Mouse (Mus musculus): ENCODE results near the gene Ccna2.

Gene Ccna2

GRCm38 (mm10) chr3:36533201-36533672, 38.7 kb downstream of the Ccna2 start:
- DNase-seq (ENCODE audit: low spot score in 2 of 2), result no peak

GRCm38 (mm10) chr3:36532738-36533137, 39.2 kb downstream of the Ccna2 start:
- no peak for DNase-seq (ENCODE audit: low spot score in 2 of 2)

DNA sequence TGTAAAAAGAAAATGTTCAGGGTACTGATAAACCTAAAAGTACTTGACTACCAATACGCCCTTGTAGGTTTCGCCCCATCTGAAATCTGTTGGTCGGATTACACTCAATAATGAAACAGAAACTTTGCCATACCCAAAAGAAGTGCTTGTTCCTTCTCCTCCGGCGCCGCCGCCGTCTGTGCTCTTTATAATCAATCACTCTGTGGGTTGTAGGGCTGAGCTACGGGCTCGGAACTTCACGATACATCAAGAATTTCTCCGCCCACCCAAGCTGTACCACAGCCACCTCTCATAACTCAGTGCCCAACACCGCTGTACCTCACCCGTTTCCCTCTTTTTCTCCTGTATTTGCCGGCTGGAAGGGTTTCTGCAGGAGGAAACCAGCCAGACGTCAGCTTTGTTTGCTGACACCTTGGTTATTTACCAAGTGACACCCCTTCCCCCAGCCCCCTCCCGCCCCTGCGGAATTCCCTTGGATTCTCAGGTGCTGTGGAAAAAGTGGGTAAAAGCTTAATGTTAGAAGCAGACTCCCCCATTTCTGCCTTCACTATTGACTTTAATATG, 39.9 kb downstream of the Ccna2 start:
- DNase-seq (ENCODE audit: low spot score in 2 of 2), result no peak

DNA sequence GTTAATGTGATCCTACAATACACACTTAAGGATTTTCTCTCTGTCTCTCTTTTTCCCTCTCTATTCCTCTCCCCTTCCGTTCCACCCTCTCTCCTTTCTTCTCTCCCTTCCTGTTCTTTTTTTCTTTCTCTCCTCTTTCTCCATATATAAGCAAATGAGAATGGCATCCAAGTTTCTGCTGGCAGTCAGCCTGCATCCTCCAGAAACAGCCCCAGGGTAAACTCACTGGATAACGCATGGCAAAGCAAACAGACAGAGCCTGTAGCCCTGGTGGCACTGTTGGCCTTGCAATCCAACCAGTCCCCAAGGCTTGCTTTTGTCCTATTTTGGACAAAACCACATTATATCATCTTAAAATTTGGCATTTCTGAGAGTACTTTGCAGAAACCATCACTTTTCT, 40.7 kb downstream of the Ccna2 start:
- no peak for DNase-seq (ENCODE audit: low spot score in 2 of 2)

- DNase-seq (ENCODE audit: low spot score in 2 of 2), result no peak
Measured at GRCm38 (mm10) chr3:36530781-36531180, 41.2 kb downstream of the Ccna2 start.

DNA sequence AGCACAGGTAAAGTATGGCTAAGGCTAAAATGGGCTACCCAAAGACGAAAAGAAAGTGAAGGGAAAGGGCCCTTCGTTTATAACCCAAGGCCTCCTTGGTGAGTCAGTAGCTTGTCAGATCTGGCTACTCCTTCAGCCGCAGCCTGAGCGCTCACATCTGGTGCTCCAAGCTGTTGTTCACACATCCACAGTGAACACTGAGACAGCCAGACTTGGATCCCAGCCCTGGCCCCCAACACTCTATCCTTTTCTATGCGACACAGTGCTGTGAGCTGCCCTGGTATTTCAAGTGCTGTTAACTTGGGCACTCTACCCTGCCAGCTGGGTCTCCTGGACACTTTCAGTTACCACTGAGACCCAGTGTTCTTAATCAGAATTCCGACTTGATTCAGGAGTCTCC, 41.6 kb downstream of the Ccna2 start:
- no peak for DNase-seq (ENCODE audit: low spot score in 2 of 2)

- DNase-seq (ENCODE audit: low spot score in 2 of 2), result no peak
Measured at GRCm38 (mm10) chr3:36524466-36524865, 47.5 kb downstream of the Ccna2 start.

- DNase-seq (ENCODE audit: low spot score in 2 of 2), result no peak
Measured at GRCm38 (mm10) chr3:36522137-36522536, 49.8 kb downstream of the Ccna2 start.

DNA sequence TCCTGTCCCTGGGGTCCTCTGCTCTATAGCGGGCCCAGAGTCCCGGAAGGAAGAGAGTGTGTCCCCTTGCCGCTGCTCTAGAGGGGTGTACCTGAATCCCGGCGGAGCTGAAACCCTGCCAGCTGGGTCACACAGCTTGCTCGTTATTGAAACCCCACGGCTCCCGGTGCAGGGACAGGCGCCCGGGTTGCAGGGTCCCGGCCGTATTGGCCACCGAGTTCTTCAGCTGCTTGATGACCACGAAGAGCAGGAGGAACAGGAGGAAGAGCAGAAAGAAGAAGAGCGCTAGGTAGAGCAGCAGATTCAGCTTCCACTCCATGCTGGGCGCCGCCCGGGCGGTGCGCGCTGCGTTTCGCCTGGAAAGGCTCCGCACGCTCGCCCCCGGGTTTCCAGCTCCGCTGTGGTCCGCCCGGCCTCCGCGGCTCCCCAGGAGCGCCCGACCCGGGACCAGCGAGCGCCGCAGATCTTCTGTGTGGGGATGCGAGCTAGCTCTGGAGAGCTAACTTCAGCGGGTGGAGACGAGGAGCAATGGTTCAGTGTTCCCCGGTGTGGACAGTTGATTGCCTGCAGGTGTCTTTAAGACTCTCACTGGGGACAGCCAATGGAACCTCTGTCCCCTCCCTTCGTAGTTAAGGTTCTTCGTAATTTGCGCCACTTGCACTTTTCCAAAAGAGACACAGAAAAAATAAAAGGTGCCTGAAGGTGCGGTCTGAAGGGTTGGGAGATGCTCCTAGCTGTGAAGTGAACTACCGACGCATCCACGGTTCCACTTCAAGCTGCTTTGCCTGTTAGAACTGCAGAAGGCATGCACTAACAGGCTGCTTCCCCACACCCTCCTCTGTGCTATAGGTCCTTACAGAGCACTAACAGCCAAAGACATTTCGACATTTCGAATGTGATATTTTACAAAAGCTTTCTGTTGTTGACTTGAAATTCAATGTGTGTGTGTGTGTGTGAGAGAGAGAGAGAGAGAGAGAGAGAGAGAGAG, 50.6 kb downstream of the Ccna2 start, which contains the start of gene Gm11549:
Gene Gm11549, minus strand, starts transcription at position 741 of the 988 bp plus-strand sequence.
- no peak for DNase-seq (ENCODE audit: low spot score in 2 of 2)

DNA sequence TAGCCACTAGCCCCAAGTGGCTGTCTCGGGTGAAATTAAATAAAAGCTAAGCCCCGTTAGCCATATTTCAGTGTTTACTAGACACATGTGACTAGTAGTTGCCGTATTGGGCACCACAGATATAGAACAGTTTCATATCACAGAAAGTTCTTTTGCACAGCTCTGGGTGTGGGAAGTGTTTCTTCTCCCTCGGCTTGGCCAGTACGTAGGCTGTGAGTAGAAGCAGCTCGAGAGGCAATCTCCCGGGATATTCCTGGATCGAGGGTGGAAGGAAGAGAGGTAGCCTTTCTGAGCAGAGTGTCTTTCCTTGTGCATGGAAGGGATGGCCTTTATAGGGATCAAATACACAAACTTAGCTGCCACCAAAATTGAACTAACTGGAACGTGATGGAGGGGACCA, 55.8 kb downstream of the Ccna2 start:
- no peak for DNase-seq (ENCODE audit: low spot score in 2 of 2)
